Mouse (Mus musculus) lung, postnatal 0 days (tissue): Measurements from ENCODE around the gene Hist2h2ac.

Source experiments
- CTCF ChIP-seq: IDR thresholded peaks from 2 replicates; pipeline ENCODE4 v1.5.1; 2016; ENCODE audit warnings: antibody characterized with exemption, mild to moderate bottlenecking
- EP300 ChIP-seq: IDR thresholded peaks from 2 replicates; pipeline ENCODE4 v1.6.1; 2016; ENCODE audit warnings: antibody characterized with exemption, mild to moderate bottlenecking, control low read depth

DNA sequence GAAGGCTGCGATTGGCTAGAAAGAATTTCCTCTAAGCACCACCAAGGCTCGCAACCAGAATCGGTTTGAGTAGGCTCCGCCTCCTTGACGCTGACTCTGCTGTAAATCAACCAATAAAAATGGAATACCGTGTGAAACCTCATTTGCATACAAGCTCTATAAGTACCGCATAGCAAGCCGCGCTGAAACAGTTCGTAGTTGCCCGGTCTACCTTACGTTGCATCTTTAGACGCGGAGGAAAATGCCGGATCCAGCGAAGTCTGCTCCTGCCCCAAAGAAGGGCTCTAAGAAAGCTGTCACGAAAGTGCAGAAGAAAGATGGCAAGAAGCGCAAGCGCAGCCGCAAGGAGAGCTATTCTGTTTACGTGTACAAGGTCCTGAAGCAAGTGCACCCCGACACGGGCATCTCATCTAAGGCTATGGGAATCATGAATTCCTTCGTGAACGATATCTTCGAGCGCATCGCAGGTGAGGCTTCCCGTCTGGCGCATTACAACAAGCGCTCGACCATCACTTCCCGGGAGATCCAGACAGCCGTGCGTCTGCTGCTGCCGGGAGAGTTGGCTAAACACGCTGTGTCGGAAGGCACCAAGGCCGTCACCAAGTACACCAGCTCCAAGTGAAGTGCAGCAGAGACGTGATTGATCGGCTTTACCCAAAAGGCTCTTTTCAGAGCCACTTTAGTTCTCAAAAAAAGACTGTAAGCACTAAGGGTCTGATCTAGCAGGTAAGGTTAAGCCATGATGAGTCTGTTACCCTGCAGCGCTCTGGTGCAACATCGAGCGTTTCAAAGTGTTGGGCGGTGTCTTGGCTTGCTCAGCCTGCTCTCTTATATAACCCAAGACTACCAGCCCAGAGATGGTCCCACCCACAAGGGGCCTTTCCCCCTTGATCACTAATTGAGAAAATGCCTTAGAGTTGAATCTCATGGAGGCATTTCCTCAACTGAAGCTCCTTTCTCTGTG is 49.1 kb upstream of the Hist2h2ac start, which contains the start of gene Hist2h2bb:
- TF ChIP-seq CTCF: no peak
- TF ChIP-seq EP300: no peak
